Mouse (Mus musculus): ENCODE data around the gene Ptpn6. TPM values are rescaled to one million over a fixed set of nuclear protein-coding genes. Genes with fewer than 3 reads are reported as not detected.

Gene Ptpn6
- total RNA-seq, 2 experiments from 2014 or later: 4.6 to 6.4 TPM

DNA sequence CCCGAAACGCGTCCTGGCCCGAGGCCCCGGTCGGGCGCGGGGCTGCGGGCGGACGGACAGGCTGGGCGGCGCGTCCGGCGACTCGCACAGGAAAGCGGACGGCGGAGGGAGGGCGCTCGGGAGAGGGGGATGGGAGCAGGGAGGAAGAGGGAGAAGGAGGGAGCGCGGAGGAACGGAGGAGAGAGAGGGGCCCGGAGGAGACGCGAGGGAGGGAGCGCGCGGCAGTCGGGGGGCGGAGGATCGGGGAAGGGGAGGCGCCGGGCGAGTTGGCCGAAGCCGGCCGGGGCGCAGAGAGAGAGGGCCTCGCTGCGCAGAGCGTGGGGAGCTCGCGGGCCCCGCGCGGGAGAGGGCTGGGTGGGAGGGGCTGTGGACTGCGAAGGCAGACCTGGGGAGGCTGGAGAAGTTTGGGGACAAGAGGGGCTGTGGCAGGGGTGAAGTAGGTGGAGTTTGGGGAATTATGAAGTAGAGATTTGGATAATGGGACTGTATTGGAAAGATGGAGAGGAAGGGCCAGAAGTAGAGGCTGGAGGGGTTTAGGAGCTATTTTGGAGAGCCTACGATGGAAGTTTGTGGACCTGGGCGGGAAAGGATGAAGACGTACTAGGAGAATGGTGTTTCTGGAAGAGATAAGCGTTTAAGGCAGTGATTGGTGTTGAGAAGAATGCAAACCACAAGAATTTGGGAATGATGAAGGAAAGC lies 18.3 kb upstream of the Ptpn6 start:
- peak; percentile 85 to 88 for DNase-seq (ENCODE audit: low spot score in 2 of 2)

DNA sequence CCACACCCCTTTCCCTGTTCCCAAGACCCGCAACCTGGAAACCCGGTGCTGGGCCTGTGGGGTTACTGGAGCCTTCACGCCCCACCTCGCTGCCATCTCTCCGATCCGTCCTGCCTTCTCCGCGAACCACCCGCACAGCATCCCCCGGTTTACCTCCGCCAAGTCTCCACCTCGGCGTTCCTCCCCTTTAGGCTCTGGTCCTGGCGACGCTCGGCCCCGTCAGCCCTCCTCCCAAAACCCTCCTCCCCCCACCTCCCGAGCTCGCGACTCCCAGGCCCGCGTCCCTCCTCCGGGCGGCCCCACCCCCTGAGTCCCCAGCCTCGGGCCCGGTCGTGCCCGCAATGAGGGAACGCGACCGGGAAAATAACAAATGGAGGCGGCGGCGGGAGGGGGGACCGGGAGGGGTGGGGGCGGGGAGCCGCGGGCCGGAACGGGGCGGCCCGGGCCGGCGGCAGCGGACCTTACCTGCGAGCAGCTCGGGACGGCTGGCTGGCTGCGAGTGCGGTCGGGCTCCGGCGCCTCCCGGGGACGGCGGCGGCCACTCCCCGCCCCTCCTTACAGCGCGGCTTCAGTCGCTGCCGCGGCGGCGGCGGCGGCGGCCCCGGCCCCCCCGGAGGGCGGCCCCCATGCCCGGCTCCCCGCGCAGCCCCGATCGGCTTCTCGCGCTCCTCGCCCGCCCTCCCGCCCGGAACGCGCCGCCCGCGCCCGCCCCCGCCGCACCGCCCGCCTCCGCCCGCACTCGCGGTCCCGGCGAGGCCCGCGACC lies 17.5 kb upstream of the Ptpn6 start, which contains the start of the genes Gm45234 and Atn1:
Gm45234 (minus strand) TSS at position 191 of the 765 bp plus-strand sequence.
Atn1 (minus strand) TSS at position 694 of the 765 bp plus-strand sequence.
- peak; percentile 56 to 81 for DNase-seq (ENCODE audit: low spot score in 2 of 2)

DNA sequence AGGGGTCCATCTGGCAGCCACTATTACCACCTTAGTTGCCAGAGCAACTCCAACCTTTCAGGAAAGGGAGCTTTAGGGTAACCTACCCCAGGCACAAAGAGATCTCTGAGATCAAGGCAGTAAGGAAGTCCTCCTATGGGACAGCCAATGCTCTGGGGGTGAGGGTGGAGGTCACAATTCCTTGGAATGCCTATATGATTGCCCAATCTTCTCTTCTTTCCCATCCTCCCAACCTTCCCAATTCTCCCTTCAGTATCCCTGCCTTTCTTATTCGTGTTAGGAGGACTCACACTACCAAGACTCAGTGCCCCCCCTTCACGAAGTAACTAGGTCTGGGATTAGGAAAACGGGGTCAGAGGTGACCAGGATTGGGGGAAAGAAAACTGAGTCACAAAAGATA lies 16.8 kb upstream of the Ptpn6 start:
- no peak for DNase-seq (ENCODE audit: low spot score in 2 of 2)

DNA sequence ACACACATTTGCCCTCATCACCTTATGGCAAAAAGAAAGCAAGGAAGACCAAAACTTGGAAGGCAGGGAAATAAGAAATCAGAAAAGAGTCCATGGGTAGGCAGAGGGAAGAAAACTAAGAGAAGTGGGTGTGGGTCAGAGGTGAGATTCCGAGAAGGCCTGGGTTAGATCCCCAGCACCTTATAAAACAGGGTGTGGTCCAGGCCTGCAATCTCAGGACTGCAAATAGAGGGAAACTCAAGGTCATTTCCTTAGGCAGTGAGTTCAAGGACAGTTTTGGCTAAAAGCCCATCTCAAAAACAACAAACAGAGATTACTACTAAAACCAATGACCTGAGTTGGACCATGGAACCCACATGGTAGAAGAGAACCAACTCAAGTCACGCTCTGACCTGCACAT lies 15.3 kb upstream of the Ptpn6 start:
- DNase-seq (ENCODE audit: low spot score in 2 of 2): no peak

DNA sequence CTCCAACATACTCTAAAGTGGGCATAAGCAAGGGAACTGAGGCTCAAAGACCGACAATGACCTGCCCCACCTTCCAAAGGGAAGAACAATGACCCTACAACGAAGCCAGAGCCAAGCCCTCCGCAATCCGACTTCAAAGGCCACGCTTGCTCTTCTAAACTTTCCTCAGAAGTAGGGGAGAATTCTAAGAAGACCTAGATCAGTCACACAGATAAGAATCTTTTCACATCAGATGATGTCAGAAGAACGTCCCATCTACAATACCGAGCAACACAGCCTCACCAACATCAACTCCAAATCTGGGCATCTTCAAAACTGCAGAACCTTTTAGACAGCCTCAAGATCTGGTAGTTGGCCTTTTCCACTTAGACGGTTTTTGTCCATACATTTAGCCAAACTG lies 11.9 kb upstream of the Ptpn6 start:
- DNase-seq (ENCODE audit: low spot score in 2 of 2): no peak

DNA sequence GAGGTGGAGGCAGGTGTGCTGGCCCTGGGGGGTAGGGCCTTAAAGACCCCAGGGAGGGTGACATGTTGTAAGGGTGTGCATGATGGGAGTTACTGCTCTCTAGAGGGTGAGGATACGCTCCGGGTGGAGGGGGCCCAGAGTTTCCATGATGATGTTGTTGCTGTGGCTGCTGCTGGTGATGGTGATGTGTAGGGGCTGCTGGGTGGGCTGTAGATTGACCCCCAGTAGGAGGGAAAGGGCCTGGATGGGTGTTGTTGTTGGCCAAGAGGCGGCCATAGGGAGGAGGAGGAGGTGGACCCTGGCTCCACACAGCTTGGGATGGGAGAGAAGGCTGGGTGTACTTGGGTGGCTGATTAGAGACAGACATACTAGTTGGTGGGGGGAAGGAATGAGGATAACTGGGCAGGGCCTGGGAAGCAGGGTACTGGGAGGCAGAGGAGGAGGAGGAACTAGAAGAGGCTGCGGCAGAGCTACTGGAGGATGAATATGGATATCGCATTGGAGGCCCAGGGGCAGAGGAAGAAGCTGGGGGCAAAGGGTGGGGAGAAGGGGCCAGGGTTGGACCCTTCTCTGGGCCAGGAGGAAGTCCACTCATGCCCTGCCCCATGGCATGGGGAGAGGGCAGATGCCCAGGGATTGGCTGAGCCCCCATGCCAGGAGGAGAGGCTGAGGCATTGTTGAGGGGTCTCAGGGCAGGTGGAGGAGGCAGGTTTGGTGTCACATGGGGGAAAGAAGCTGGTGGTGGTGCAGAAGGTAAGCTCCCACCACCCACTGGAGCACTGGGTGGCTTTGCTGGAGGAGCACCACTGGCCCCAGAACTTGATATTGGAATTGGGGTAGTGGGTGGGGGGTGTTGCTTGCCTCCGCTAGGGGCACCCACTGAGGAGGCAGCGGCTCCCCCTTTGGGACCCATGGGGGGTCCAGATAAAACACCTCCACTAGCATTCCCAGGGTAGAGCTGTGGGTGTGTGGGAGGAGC lies 8.4 kb upstream of the Ptpn6 start:
- DNase-seq (ENCODE audit: low spot score in 2 of 2): no peak

DNA sequence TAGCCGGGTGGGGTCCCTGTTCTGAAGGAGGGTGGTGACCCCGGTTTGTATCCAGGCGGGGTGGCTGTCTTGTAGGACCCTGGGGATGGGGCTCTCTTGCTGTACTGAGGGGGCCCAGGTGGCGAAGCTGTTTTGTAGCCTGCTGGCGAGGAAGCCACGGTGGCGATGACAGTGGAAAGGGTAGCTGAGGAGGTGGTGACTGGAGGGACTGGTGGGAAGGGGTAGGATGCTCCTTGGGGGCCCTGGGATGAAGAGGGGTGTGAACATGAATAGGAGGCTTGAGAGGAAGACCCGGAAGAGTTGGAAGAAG lies 7.7 kb upstream of the Ptpn6 start:
- no peak for DNase-seq (ENCODE audit: low spot score in 2 of 2)

DNA sequence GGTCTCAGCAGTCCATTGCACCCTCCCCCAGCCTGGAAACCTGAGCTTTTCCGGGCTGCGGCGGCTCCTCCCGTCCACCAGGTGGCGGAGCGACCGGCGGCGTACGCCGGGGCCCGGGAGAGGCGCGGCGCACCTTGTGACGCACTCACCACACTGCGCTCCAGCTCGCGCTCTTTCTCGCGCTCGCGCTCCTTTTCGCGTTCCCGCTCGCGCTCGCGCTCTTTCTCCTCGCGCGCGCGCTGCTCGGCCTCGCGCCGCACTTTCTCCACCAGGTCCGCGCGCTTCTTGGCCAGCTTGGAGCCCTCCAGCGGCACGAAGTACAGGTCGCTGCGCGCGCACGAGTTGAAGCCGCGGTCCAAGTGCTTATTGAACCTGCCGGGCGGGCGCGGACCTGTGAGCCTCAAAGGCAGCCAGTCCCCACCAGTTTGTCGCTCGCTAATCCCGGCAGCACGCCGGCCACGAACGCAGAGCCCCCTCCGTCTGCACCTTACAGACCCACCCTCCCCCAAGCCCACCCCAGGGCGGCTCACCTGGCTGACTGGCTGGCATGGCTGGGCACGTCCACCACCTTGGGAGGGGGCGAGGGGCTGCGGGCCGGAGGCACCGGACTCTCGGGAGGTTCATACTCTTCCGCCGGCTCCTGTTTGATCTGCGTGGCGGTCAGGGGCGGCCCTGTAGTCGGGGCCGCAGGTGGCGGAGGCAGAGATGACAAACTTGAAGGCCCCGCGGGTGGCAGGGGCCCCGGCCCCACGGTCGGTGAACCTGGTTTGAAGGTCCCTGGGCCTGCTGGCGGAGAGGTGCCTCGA lies 7.2 kb upstream of the Ptpn6 start:
- DNase-seq (ENCODE audit: low spot score in 2 of 2): peak; percentile 85 to 92

DNA sequence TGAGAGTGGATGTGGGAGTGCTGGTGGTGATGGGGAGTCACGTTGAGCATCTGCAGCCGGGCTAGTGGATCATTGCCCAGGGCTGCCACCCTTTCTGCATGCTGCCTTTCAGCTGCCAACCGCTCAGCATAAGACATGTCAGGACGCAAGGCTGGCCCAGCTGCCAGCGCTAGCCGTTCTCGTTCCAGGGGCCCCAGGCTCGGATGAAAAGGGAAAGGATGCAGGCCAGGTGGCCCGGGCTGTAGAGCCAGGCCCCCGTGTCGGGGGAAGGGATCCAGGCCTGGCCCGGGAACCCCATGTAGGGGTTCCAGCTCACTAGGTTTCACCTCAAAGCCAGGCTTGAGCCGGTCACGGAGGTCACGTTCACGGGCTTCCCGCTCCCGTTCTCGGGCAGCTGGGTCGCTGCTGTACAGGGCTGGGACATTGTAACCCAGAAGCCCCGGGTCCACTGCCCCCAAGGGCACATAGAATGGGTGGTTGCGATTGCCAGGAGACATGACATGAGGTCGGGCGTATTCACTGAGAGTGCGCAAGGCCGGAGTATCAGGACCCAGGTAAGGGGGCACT lies 6.3 kb upstream of the Ptpn6 start:
- DNase-seq (ENCODE audit: low spot score in 2 of 2): no peak

DNA sequence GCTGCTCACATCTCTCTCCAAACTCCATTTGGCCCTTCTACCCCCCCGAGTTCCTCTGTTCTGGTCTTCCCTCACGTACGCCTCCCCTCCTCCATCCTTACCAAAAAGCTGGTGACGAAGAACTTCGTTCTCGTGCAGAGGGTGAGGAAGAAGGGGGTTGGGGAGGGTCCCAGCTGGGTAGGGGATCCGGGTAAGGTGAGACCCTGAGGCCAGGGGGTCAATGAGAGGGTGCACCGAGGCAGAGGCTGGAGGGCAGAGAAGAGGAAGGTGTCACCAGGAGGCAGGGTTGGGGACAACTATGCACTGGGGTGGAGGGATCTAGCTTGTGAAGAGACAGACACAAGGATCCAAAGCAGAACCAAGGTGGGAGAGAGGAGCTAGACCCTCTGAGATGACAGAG lies 5.1 kb upstream of the Ptpn6 start:
- DNase-seq (ENCODE audit: low spot score in 2 of 2): no peak

DNA sequence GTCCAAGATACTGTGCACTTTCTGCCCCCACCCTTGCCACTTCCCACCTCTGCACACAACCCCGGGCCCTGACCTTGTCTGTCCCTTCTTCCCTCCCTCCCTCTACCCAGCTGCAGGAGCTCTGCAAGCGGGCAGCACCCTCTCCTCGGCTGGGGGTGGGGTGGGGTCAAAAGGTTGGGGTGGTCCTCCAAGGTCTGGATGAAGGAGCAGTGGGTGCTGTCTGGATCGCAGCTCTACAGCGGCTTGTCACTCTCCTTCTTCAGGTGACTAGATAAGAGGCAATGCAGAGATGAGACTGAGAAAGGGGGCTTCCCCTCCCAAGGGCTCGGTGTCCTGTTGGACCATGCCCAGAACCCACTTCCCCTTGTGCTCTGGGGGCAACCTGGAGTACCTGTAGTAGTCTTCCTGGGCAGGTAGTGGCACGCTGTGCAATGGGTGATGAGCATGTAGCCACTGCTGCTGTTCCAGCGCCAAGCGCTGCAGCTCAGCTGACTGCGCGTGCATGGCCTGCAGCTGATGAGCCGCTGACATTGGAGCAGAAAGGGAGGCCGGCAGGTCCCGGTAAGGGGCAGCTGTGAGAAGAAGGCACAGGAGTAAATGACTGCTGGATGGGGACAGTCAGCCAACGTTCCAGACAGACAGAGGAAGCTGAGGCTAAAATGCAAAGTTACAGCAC lies 4.5 kb upstream of the Ptpn6 start:
- DNase-seq (ENCODE audit: low spot score in 2 of 2): no peak

DNA sequence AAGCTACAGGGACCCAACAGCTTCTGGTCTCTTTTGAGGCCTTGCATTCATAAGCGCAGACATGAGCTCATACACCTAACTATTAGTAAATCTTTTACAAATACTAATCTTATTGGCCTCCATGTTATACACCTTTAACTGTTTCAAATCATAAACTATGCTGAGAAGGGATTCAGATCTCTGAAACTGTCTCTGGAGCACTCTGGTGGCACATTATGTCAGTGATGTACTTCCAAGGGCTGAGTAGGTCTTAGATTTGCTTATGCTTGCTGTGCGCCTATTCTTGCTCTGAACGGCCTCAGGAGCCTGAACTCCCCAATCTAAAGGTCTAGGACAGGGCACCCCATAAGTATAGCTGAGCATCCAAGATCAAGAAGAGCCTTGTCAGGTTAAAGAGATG lies 3.3 kb upstream of the Ptpn6 start:
- DNase-seq (ENCODE audit: low spot score in 2 of 2): no peak

DNA sequence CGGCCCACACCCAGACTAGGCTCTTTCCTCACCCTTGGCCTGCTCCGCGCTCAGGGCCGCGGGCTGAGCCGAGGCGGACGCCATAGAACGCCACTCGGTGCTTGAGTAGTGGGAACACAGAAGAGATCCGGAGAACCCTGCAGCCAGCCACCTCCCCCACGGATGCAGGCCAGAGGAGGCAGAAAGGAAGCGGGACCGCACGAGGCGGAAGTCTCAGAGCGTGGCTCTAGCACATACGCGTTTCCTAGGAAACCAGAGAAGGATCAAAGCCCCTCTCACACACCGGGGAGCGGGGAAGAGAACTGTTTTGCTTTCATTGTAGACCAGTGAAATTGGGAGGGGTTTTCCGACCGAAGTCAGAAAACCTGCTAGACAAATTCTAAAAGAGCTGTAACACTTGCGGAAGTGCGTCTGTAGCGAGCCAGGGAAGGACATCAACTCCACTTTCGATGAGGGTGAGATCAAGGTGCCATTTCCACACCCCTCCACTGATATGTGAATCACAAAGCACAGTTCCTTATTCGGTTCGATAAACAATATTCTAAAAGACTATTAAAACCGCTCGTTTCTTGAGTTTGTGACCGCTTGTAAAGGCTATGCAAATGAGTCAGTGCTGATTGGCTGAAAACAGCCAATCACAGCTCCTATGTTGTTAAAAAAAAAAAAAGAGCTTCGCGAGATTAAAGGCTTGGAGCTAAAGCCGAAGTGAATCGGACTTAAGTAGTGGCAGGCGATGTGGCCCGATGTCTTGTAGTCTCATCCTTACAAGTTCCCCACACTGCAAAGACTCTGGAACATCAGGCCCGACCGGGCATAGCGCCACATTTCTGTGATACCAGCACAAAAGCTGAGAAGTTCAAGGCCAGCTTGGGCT lies 2.6 kb upstream of the Ptpn6 start, which contains the start of gene Grcc10:
Grcc10 (minus strand) TSS at position 487 of the 874 bp plus-strand sequence.
- DNase-seq (ENCODE audit: low spot score in 2 of 2): peak; percentile 72 to 86

DNA sequence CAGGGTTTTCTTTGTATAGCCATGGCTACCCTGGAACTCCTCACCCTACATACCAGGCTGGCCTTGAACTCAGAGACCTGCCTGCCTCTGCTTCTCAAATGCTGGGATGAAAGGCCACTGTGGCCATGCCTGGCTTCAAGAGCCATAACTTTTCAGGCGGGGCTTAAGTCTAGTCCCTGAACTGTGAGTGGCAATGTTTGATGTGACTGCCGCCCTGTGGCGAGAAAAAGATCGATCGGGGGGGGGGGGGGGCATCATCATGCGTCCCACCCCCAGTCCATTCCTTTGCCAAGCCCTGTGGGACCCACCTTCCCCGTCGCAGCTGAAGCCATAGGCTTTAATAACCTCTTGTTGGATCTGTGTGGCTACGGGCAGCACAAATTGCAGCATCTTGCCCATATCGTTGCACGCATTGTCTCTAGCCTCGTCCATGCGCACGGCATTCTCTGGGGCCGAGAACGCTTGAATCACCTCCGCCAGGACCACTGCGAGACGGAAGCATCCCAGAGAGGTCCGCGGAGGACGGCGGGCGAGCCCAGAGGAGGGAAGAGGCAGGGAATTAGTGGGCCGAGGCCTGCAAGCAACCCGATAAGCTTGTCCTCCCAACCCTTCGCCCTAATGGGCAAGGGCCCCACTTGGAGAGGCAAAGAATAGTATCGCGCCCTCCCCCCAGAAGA lies 1.8 kb upstream of the Ptpn6 start:
- DNase-seq (ENCODE audit: low spot score in 2 of 2): peak in 1 of 2 experiments; percentile 47

DNA sequence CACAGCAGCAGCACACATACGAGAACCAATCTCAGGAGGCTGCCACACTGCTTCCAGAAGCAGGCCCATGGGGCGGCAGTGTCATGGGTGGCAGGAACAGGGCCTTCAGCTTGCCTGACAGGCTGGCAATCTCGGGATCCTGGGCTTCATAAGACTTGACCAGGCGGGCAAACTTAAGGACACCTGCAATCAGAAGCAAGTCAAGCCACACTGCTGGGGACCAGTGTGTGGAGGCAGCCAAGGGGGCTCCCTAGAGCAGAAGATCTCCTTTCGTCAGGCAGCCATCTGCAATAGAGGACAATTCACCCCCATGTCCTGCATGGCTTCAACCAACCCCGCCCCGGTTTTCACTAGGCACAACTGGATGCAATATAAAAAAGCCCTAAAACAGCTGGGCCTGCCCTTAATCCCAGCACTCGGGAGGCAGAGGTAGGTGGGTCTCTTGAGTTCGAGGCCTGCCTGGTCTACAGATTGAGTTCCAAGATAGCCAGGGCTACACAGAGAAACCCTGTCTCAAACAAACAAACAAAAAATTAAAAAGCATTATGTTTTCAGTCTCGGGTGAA lies 800 bp upstream of the Ptpn6 start:
- DNase-seq (ENCODE audit: low spot score in 2 of 2): no peak

DNA sequence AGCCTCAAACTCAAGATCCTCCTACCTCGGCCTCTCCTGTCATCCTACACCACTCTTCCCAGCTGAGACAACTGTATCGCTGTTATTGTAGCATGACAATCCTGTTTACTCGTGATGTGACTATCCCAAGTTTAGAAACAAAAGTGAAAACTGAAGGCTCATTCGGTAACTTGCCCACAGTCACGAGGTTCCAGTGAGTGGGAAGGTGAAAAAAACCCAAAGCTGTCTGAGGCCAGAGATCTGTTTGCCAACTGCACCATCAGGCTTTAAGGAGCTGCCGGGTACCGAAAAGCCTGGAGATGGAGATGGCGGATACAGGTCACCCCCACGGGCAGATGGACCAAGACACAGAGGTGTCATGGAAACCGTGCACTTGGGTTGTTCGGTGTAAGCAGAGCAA lies 1.5 kb downstream of the Ptpn6 start:
- DNase-seq (ENCODE audit: low spot score in 2 of 2): no peak

DNA sequence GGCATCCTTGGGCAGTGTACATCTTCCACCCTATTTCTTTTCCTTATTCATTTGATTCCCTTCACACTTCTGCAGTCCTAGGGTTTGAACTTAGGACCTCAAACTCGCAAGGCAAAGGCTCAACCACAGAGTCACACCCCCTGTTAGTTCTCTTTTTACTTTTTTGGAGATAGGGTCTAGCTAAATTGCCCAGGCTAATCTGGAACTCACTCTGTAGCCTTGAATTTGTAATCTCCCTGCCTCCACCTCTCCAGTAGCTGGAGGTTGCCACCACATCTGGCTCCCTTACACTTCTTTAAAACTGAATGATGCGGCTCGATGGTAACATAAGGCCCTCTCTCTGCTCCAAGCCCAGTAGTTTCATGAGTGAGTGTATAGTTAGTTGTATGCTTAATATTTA lies 4.1 kb downstream of the Ptpn6 start:
- DNase-seq (ENCODE audit: low spot score in 2 of 2): no peak

Measured in gastrocnemius, postnatal 4 days (tissue).